Comparison of ENCODE assay signal across 12 mouse cellular contexts in genomic region chr16:36626567-36627197, GRCm38 (mm10). TPM values are rescaled to one million over a fixed set of nuclear protein-coding genes. Genes with fewer than 3 reads are reported as not detected.
DNase-seq lines count a peak whose midpoint lies in the region; ATAC-seq and TF ChIP-seq lines count a peak whose summit lies in the region.
"Had no signal": no experiment of that assay in that cellular context is flagged by ENCODE, and none has a peak within 500 bp of the region (broad histone marks: within the 10 kb centered on the region; RNA-seq: fewer than 3 reads in every experiment).

No protein-coding gene starts in this region.

- H3K36me3 ChIP-seq in MEL (ENCODE audit: control insufficient read depth in 1 of 2, insufficient read depth in 2 of 2, low read length in 2 of 2) (peaks cover 0 to 9% of the 10 kb centered on the region in 2 experiments; a peak in 2 of 4 replicates), macrophage (ENCODE audit: inconsistent target) (no peaks in the 10 kb centered on the region)
- no peaks in the 10 kb centered on the region for H3K36me3 ChIP-seq in intestine, embryonic 15.5 days
- no peaks in the 10 kb centered on the region for H3K36me3 ChIP-seq in heart, embryonic 12.5 days
- H3K36me3 ChIP-seq in hindbrain, embryonic 10.5 days, result no peaks in the 10 kb centered on the region
- H3K36me3 ChIP-seq: lung, embryonic 15.5 days had no signal

- TF ChIP-seq RAD21 in MEL (IDR thresholded peaks at IDR 0.05; ENCODE audit: low read depth, low read length), result no peak

- H3K27me3 ChIP-seq in MEL (ENCODE audit: control insufficient read depth in 1 of 2, insufficient read depth in 2 of 2, low read length in 2 of 2), result no peaks in the 10 kb centered on the region
- H3K27me3 ChIP-seq in intestine, embryonic 15.5 days (replicated peaks), result no peaks in the 10 kb centered on the region
- H3K27me3 ChIP-seq in heart, embryonic 12.5 days (replicated peaks), result no peaks in the 10 kb centered on the region
- no peaks in the 10 kb centered on the region for H3K27me3 ChIP-seq in hindbrain, embryonic 10.5 days (ENCODE audit: insufficient read depth, poor library complexity, severe bottlenecking)
- H3K27me3 ChIP-seq: lung, embryonic 15.5 days had no signal

- ATAC-seq in intestine, embryonic 15.5 days, result peak; percentile 88
- no peak for ATAC-seq in heart, embryonic 12.5 days (ENCODE audit: insufficient number of reproducible peaks, low FRiP score)

- no peak overlapping the region for H3K9ac ChIP-seq in MEL (ENCODE audit: control insufficient read depth, low read depth, low read length, poor library complexity, severe bottlenecking)
- H3K9ac ChIP-seq in intestine, embryonic 15.5 days, result no peak overlapping the region
- no peak overlapping the region for H3K9ac ChIP-seq in heart, embryonic 12.5 days
- H3K9ac ChIP-seq: lung, embryonic 15.5 days had no signal

- H3K79me2 ChIP-seq in MEL (ENCODE audit: control insufficient read depth, insufficient read depth, low read length, poor library complexity) (no peaks in the 10 kb centered on the region), macrophage (ENCODE audit: inconsistent target) (no peaks in the 10 kb centered on the region)

- TF ChIP-seq CTCF in MEL (IDR thresholded peaks at IDR 0.05 in 2 of 3, conservative IDR thresholded peaks at IDR 0.05 in 1 of 3; ENCODE audit: control insufficient read depth in 1 of 3, insufficient read depth in 1 of 3, low read depth in 2 of 3, low read length in 3 of 3, poor library complexity in 1 of 3, severe bottlenecking in 1 of 3), result no peak

- TF ChIP-seq EP300 in MEL (IDR thresholded peaks at IDR 0.05; ENCODE audit: low read depth in 1 of 2, low read length in 2 of 2), result peak in 1 of 2 experiments; percentile 39; a peak in 1 of 4 replicates

- 75% methylated on average over 5 of the region's 5 CpGs for WGBS in intestine, embryonic 15.5 days
- WGBS in macrophage (ENCODE audit: missing documents), result 34% methylated on average over 5 of the region's 5 CpGs
- 72% methylated on average over 5 of the region's 5 CpGs for WGBS in heart, embryonic 12.5 days
- 87% methylated on average over 5 of the region's 5 CpGs for WGBS in hindbrain, embryonic 10.5 days

- TF ChIP-seq POLR2A in MEL (IDR thresholded peaks at IDR 0.05; ENCODE audit: control insufficient read depth in 1 of 2, insufficient read depth in 1 of 2, low read depth in 1 of 2, low read length in 2 of 2, poor library complexity in 1 of 2), result peak in 1 of 2 experiments; percentile 40; a peak in 1 of 4 replicates

- intact Hi-C loops in heart, postnatal 25 days (cut with DNase I), result no loop called here

- no peak overlapping the region for H3K4me2 ChIP-seq in intestine, embryonic 15.5 days (replicated peaks)
- no peak overlapping the region for H3K4me2 ChIP-seq in heart, embryonic 12.5 days
- H3K4me2 ChIP-seq: lung, embryonic 15.5 days had no signal

- H3K9me3 ChIP-seq in MEL (replicated peaks; ENCODE audit: insufficient read depth, low read length), result no peaks in the 10 kb centered on the region
- no peaks in the 10 kb centered on the region for H3K9me3 ChIP-seq in intestine, embryonic 15.5 days
- H3K9me3 ChIP-seq in heart, embryonic 12.5 days (replicated peaks), result no peaks in the 10 kb centered on the region
- no peaks in the 10 kb centered on the region for H3K9me3 ChIP-seq in hindbrain, embryonic 10.5 days
- H3K9me3 ChIP-seq: lung, embryonic 15.5 days had no signal

- H3K4me3 ChIP-seq in MEL (ENCODE audit: control insufficient read depth in 1 of 2, insufficient read depth in 1 of 2, low read depth in 2 of 2, low read length in 2 of 2) (no peak overlapping the region), macrophage (ENCODE audit: inconsistent target) (no peak overlapping the region)
- H3K4me3 ChIP-seq in intestine, embryonic 15.5 days (replicated peaks), result no peak overlapping the region
- H3K4me3 ChIP-seq in heart, embryonic 12.5 days, result no peak overlapping the region
- H3K4me3 ChIP-seq in hindbrain, embryonic 10.5 days, result no peak overlapping the region
- H3K4me3 ChIP-seq: lung, embryonic 15.5 days had no signal

- H3K27ac ChIP-seq in MEL (ENCODE audit: control insufficient read depth, low read depth, low read length), result no peak overlapping the region
- no peak overlapping the region for H3K27ac ChIP-seq in intestine, embryonic 15.5 days
- peak overlapping the region; percentile 27 for H3K27ac ChIP-seq in macrophage
- no peak overlapping the region for H3K27ac ChIP-seq in heart, embryonic 12.5 days (ENCODE audit: poor library complexity, severe bottlenecking)
- no peak overlapping the region for H3K27ac ChIP-seq in hindbrain, embryonic 10.5 days
- H3K27ac ChIP-seq: kidney, postnatal 0 days; lung, embryonic 15.5 days had no signal

- H3K4me1 ChIP-seq in MEL (ENCODE audit: control insufficient read depth in 1 of 2, insufficient read depth in 2 of 2, low read length in 2 of 2), result peaks cover 2 to 11% of the 10 kb centered on the region in 2 experiments; a peak in 3 of 4 replicates
- no peaks in the 10 kb centered on the region for H3K4me1 ChIP-seq in intestine, embryonic 15.5 days (replicated peaks)
- H3K4me1 ChIP-seq in heart, embryonic 12.5 days (replicated peaks), result no peaks in the 10 kb centered on the region
- no peaks in the 10 kb centered on the region for H3K4me1 ChIP-seq in hindbrain, embryonic 10.5 days (replicated peaks)
- H3K4me1 ChIP-seq: lung, embryonic 15.5 days had no signal

- DNase-seq in B cell, adult 2 months, result peak; percentile 37 to 41
- peak; percentile 85 for DNase-seq in MEL (ENCODE audit: low read depth, low spot score)
- no peak for DNase-seq in ovary, postnatal 10 days (ENCODE audit: low spot score)
- no peak for DNase-seq in hindbrain, embryonic 10.5 days (ENCODE audit: low spot score)
- DNase-seq in heart, postnatal 25 days (ENCODE audit: low spot score), result no peak
- DNase-seq: adrenal gland, postnatal 14 days; thymus, adult 2 months had no signal

TF ChIP-seq in MEL, 35 proteins besides CTCF, POLR2A, EP300 and RAD21:
- no peak for TF ChIP-seq CHD2 (IDR thresholded peaks at IDR 0.05; ENCODE audit: low read length)
- TF ChIP-seq MAFK (IDR thresholded peaks at IDR 0.05; ENCODE audit: borderline replicate concordance, low read depth, low read length), result peak; percentile 33; the same call in 1 of the 2 replicates
- TF ChIP-seq SMC3 (IDR thresholded peaks at IDR 0.05; ENCODE audit: low read depth, low read length), result no peak
- TF ChIP-seq JUND (IDR thresholded peaks at IDR 0.05; ENCODE audit: low read depth, low read length), result 0 out of 2 replicates have a peak, but pooled peaks have one; percentile 45
- TF ChIP-seq ELF1 (IDR thresholded peaks at IDR 0.05; ENCODE audit: low read depth, low read length), result peak; percentile 78
- TF ChIP-seq ETS1 (IDR thresholded peaks at IDR 0.05; ENCODE audit: low read depth, low read length), result 0 out of 2 replicates have a peak, but pooled peaks have one; percentile 39
- TF ChIP-seq MYC (IDR thresholded peaks at IDR 0.05; ENCODE audit: low read depth, low read length), result 0 out of 2 replicates have a peak, but pooled peaks have one; percentile 31

RNA-seq across cellular contexts. Expression of gene Cd86, which starts 39.2 kb away (rescaled TPM):
- total RNA-seq in MEL (2012; rRNA removed), result not detected in 2 replicates
- polyA plus RNA-seq in MEL (2012; ENCODE audit: insufficient read depth in 1 of 2, insufficient read length in 2 of 2, low read depth in 1 of 2, low replicate concordance in 2 of 2, missing spikeins in 1 of 2), result not detected
- polyA plus RNA-seq in intestine, embryonic 15.5 days (2015; fragmentation: Nextera tagmentation; extraction: Ambion mirVana), result 2.4 TPM in 2 replicates
- 100 to 1,000 TPM in 17 of 26 experiments, 10 to 100 TPM in 9; 54.4 to 432 (median 121) TPM for total RNA-seq in macrophage (2018; cell fraction: chromatin; rRNA removed)
- total RNA-seq in macrophage (2018; cell fraction: cytosol; rRNA removed), result 10 to 100 TPM; 37.4 to 92.5 (median 55.5) TPM
- total RNA-seq in macrophage (2018; cell fraction: nucleus; rRNA removed), result 100 to 1,000 TPM in 22 of 26 experiments, 10 to 100 TPM in 4; 21.8 to 497 (median 168) TPM
- 12.8 to 75.9 TPM (median 43.6 TPM) in 3 replicates for polyA plus RNA-seq in macrophage (2018)
- polyA plus RNA-seq in heart, embryonic 12.5 days (2016; fragmentation: Nextera tagmentation; extraction: Ambion mirVana), result 0.48 and 0.72 TPM in 2 replicates
- polyA plus RNA-seq in hindbrain, embryonic 10.5 days (2016; fragmentation: Nextera tagmentation; extraction: Ambion mirVana), result 1.2 TPM in 2 replicates
- 1 to 10 TPM; 1.4 to 1.6 TPM for total RNA-seq in heart, postnatal 25 days (2021)

Comparison
In these comparisons a context has a peak if more than half of its experiments do, and no peak if none do; other contexts are left out.
1. DNase-seq: peak in B cell, adult 2 months (2 of 2) and MEL (single experiment); none in ovary, postnatal 10 days (single experiment), hindbrain, embryonic 10.5 days (single experiment) and heart, postnatal 25 days (single experiment).